Mouse (Mus musculus) lung, embryonic 14.5 days (tissue): Measurements from ENCODE around the gene Calcoco2. TPM values are rescaled to one million over a fixed set of nuclear protein-coding genes. Genes with fewer than 3 reads are reported as not detected.

Source experiments
- ATAC-seq: fragments of 200-750 bp; cut with Nextera tagmentation; 2 replicates; pipeline ENCODE4 v1.8.0; 2017; ENCODE audit warnings: mild to moderate bottlenecking, moderate TSS enrichment, moderate library complexity; ENCODE audit not compliant: insufficient read depth
- DNase-seq: peaks from one replicate; pipeline ENCODE4 v3.0.0-alpha.2; 2015
- H3K27ac ChIP-seq: fragments of 300-500 bp; sonication (generic); 2 replicates; pipeline ENCODE4 v1.5.1; 2014; ENCODE audit warnings: low read depth, mild to moderate bottlenecking, moderate library complexity
- H3K27me3 ChIP-seq: fragments of 300-500 bp; sonication (generic); 2 replicates; pipeline ENCODE4 v1.6.1; 2014; ENCODE audit warnings: low read length, control low read depth; ENCODE audit not compliant: insufficient read depth
- H3K36me3 ChIP-seq: fragments of 300-500 bp; sonication (generic); 2 replicates; pipeline ENCODE4 v1.6.1; 2014; ENCODE audit warnings: control low read depth; ENCODE audit not compliant: insufficient read depth
- H3K4me1 ChIP-seq: fragments of 300-500 bp; sonication (generic); 2 replicates; pipeline ENCODE4 v1.6.1; 2014; ENCODE audit warnings: antibody characterized with exemption, control low read depth; ENCODE audit not compliant: insufficient read depth
- H3K4me2 ChIP-seq: fragments of 300-500 bp; sonication (generic); 2 replicates; pipeline ENCODE4 v1.6.1; 2014; ENCODE audit warnings: mild to moderate bottlenecking
- H3K4me3 ChIP-seq: fragments of 300-500 bp; sonication (generic); 2 replicates; pipeline ENCODE4 v1.5.1; 2014; ENCODE audit warnings: low read depth, low read length
- H3K9ac ChIP-seq: fragments of 300-500 bp; sonication (generic); 2 replicates; pipeline ENCODE4 v1.6.1; 2014
- H3K9me3 ChIP-seq: fragments of 300-500 bp; sonication (generic); 2 replicates; pipeline ENCODE4 v1.6.1; 2016; ENCODE audit warnings: low read depth, low read length, control low read depth
- CTCF ChIP-seq: IDR thresholded peaks from 2 replicates; pipeline ENCODE4 v1.5.1; 2016; ENCODE audit warnings: antibody characterized with exemption, low read depth
- WGBS: fragments of 180-500 bp; shearing (Covaris S2); extraction: QIAGEN DNeasy Blood & Tissue Kit; methylation state at CpG from one replicate; pipeline ENCODE4 v1.1.7; 2014; 5-methylcytosine and 5-hydroxymethylcytosine counted together
- polyA plus RNA-seq: library from polyadenylated mRNA; unstranded; fragments of >200 nt; fragmentation: Nextera tagmentation; extraction: Ambion mirVana; gene quantifications from 2 replicates; pipeline ENCODE4 v1.2.1, GENCODE M21; 2014

Gene Calcoco2
- polyA plus RNA-seq, 1 experiment from 2014 or later: not detected

GRCm38 (mm10) chr11:96082682-96083081, 29.1 kb downstream of the Calcoco2 start:
- no peak for ATAC-seq
- TF ChIP-seq CTCF: no peak
- WGBS: 55% methylated on average over 3 of the region's 3 CpGs

GRCm38 (mm10) chr11:96080736-96081135, 31.0 kb downstream of the Calcoco2 start:
- Histone ChIP-seq H3K27me3 (no peaks in the 10 kb centered on the region), H3K9ac (no peak overlapping the region), H3K4me2 (no peak overlapping the region), H3K9me3 (no peaks in the 10 kb centered on the region), H3K27ac (no peak overlapping the region), H3K4me1 (no peaks in the 10 kb centered on the region), H3K4me3 (no peak overlapping the region), H3K36me3 (no peaks in the 10 kb centered on the region)
- no peak for ATAC-seq
- TF ChIP-seq CTCF: no peak
- no peak for DNase-seq
- 80% methylated on average over 5 of the region's 5 CpGs for WGBS

More at GRCm38 (mm10) chr11:96082682-96083081, 29.1 kb downstream of the Calcoco2 start:
- Histone ChIP-seq H3K27ac (no peak overlapping the region), H3K4me1 (no peaks in the 10 kb centered on the region), H3K36me3 (no peaks in the 10 kb centered on the region), H3K9ac (no peak overlapping the region), H3K9me3 (no peaks in the 10 kb centered on the region), H3K27me3 (no peaks in the 10 kb centered on the region), H3K4me2 (no peak overlapping the region), H3K4me3 (no peak overlapping the region)
- no peak for DNase-seq

DNA sequence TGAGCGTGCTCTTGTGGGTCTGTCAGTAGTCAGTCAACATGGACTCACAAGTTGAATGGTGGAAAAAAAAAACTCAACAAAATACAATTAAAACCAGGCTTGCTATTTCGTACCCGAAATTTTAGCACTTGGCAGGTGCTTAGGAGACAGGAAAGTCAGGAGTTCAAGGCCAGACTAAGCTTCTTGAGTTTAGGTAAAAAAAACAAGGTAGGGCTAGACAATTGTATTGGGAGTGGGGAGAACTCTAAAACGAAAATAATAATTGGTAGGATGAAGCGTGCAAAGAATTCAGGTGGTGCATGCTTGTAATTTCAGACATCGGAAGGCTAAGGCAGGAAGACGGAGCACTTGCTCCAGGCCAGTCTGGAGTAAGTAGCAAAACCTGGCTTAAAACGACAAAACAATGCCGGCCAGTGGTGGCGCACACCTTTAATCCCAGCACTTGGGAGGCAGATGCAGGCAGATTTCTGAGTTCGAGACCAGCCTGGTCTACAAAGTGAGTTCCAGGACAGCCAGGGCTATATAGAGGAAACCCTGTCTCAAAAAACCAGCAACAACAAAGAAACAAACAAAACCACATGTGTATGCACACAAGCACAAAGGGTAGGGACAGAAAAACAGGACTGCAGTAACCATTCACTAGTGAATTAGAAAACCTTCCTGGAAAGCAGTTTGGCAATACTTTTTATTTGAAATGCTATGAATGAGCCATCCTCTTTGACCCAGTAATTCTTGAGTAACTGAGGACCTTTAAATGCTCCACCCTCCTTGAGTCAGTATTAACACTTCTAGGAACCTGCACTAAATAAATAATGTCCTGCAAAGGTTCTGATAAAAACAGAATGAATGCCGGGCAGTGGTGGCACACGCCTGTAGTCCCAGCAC, 35.3 kb downstream of the Calcoco2 start:
- Histone ChIP-seq H3K36me3 (peaks cover 18% of the 10 kb centered on the region), H3K4me3 (peak overlapping the region; percentile 30), H3K4me1 (peaks cover 4% of the 10 kb centered on the region; the same call in 1 of the 2 replicates), H3K9ac (no peak overlapping the region; the same call in 1 of the 2 replicates), H3K4me2 (peak overlapping the region; percentile 59), H3K27me3 (no peaks in the 10 kb centered on the region), H3K27ac (peak overlapping the region; percentile 54; the same call in 1 of the 2 replicates), H3K9me3 (no peaks in the 10 kb centered on the region)
- DNase-seq (no peak), ATAC-seq (no peak)
- 59% methylated on average over 13 of the region's 13 CpGs for WGBS
- no peak for TF ChIP-seq CTCF

DNA sequence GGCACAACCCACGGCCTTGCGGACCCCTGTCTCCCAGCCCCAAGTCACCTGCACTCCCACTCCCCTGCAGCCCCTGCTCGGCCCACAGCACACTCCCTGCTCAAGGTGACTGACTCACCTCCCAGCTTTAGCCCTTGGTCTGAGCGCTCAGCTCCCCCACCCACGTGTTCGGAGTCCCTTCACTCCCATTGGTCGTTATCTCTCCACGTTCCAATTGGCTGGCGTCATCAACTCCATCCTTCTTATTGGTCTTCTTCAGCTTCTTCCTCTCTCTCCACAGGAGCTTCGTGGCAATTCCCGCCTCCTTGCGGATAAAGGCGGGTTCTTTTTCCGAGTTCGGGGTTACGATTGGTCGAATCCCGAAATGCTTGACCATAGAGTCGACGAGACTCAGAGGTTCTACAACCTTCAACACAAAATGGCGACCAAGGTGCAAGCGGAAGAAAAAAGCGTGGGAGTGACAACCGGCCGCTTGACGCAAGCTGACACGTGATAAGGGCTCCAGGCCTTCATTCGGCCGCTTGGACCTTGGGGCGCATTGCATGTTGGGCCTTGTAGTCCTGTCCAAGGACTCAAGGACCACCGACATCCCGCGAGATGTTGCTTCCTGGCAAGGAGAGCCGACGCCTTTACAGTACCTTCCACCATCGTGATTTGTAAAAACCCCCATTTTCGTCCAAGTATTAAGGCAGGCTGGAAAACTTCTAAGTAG, 36.1 kb downstream of the Calcoco2 start, which contains the start of gene Atp5g1:
Gene Atp5g1, minus strand, starts transcription at position 162 of the 712 bp plus-strand sequence.
- peak; percentile 22; the same call in 1 of the 2 replicates for TF ChIP-seq CTCF
- Histone ChIP-seq H3K9me3 (no peaks in the 10 kb centered on the region), H3K4me1 (peaks cover 4% of the 10 kb centered on the region; the same call in 1 of the 2 replicates), H3K4me2 (peak within 1 kb of the TSS; percentile 94), H3K36me3 (peaks cover 25% of the 10 kb centered on the region), H3K27ac (peak within 1 kb of the TSS; percentile 78), H3K9ac (peak within 1 kb of the TSS; percentile 84), H3K4me3 (peak within 1 kb of the TSS; percentile 86), H3K27me3 (no peaks in the 10 kb centered on the region)
- WGBS: under 1% methylated on average over 37 of the region's 37 CpGs
- DNase-seq (peak; percentile 99), ATAC-seq (peak; percentile 97)

- no peak for TF ChIP-seq CTCF
- Histone ChIP-seq H3K4me1 (peaks cover 4% of the 10 kb centered on the region; the same call in 1 of the 2 replicates), H3K36me3 (peaks cover 31% of the 10 kb centered on the region), H3K4me2 (peak overlapping the region; percentile 94), H3K27ac (peak overlapping the region; percentile 78), H3K9ac (peak overlapping the region; percentile 84), H3K4me3 (peak overlapping the region; percentile 86), H3K27me3 (no peaks in the 10 kb centered on the region), H3K9me3 (no peaks in the 10 kb centered on the region)
- 0 out of 2 replicates have a peak, but pooled peaks have one; percentile 0 for ATAC-seq
- DNase-seq: peak; percentile 21
- under 1% methylated on average over 15 of the region's 15 CpGs for WGBS
These were observed 36.6 kb downstream of the Calcoco2 start for GRCm38 (mm10) chr11:96075177-96075508.

DNA sequence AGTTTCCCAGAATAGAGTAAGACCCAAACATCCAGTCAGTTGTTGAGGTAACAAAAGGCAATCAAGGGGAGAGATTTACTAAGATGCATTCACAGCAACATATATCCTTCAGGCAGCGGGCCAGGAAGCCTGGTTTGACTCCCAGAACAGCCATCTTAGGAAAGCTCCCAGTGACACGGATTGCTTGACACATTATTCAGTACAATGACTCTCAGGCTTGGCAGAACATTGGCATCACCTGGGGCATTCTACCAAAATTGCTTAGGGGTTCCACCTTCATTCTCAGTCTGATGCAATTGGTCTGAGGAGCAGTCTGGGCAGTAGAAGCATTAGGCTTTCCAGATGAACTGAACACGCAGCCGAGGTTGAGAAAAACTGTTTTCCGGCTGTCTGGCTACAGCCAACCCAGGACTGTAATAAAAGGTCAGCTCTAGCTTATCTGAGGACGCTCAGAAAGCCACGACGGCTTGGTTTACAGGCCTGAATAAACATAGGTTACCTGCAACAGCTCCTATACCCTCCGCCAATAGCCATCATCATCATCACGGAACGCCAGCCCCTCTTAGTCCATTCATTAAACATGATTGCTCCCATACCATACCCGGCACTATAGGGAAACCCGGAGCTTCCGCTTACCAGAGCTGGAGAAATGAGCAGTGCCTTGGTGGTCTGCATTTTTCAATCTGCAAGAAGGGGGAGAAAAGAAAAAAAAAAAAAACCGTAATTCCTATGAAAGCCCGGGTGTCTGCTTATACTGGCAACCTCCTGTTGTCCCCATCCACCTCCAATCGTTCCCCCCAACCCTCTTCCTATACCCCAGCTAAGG, 37.2 kb downstream of the Calcoco2 start:
- peak overlapping the region; percentile 86 for H3K4me3 ChIP-seq
- H3K27ac ChIP-seq: peak overlapping the region; percentile 78
- no peak for TF ChIP-seq CTCF
- DNase-seq (no peak), ATAC-seq (no peak)
- H3K27me3 ChIP-seq: no peaks in the 10 kb centered on the region
- peaks cover 31% of the 10 kb centered on the region for H3K36me3 ChIP-seq
- H3K4me2 ChIP-seq: peak overlapping the region; percentile 94
- peak overlapping the region; percentile 84 for H3K9ac ChIP-seq
- peaks cover 4% of the 10 kb centered on the region; the same call in 1 of the 2 replicates for H3K4me1 ChIP-seq
- no peaks in the 10 kb centered on the region for H3K9me3 ChIP-seq
- 14% methylated on average over 17 of the region's 17 CpGs for WGBS
